Mouse (Mus musculus): ENCODE measurements at regions not wholly inside any gene's neighbourhood (a gene's known extent, or its start where the extent isn't known, plus 50 kb on each side); places are given as distances from the start of the nearest gene placed in this dataset.
"Not testable (repeated sequence)": the region's sequence is repeated elsewhere in the genome, so short reads cannot be mapped to it uniquely, and the experiment has no call there.

GRCm38 (mm10) chr3:6876265-6876664 lies 256.0 kb upstream of the 1700008P02Rik start:
- DNase-seq: no peak

GRCm38 (mm10) chr3:6872170-6872569 lies 251.9 kb upstream of the 1700008P02Rik start:
- no peak for DNase-seq

GRCm38 (mm10) chr3:6871752-6872151 lies 251.5 kb upstream of the 1700008P02Rik start:
- DNase-seq: no peak

- DNase-seq: no peak
These were observed 245.9 kb upstream of the 1700008P02Rik start for GRCm38 (mm10) chr3:6866148-6866483.

- DNase-seq: no peak
These were observed 245.4 kb upstream of the 1700008P02Rik start for GRCm38 (mm10) chr3:6865462-6866147.

GRCm38 (mm10) chr3:6859866-6860180 lies 239.6 kb upstream of the 1700008P02Rik start:
- no peak for DNase-seq

GRCm38 (mm10) chr3:6858982-6859865 lies 239.0 kb upstream of the 1700008P02Rik start:
- DNase-seq: no peak

- DNase-seq: no peak
These were observed 199.1 kb upstream of the 1700008P02Rik start for GRCm38 (mm10) chr3:6819332-6819731.

GRCm38 (mm10) chr3:6812346-6812745 lies 192.1 kb upstream of the 1700008P02Rik start:
- no peak for DNase-seq

- DNase-seq: no peak
These were observed 189.2 kb upstream of the 1700008P02Rik start for GRCm38 (mm10) chr3:6809381-6809950.

GRCm38 (mm10) chr3:6800092-6800716 lies 180.0 kb upstream of the 1700008P02Rik start:
- not testable (repeated sequence) for DNase-seq

GRCm38 (mm10) chr3:6768506-6768905 lies 148.3 kb upstream of the 1700008P02Rik start:
- DNase-seq: no peak

GRCm38 (mm10) chr3:6768085-6768484 lies 147.8 kb upstream of the 1700008P02Rik start:
- DNase-seq: not testable (repeated sequence)

GRCm38 (mm10) chr3:6759172-6759571 lies 138.9 kb upstream of the 1700008P02Rik start:
- no peak for DNase-seq

GRCm38 (mm10) chr3:6757562-6757961 lies 137.3 kb upstream of the 1700008P02Rik start:
- no peak for DNase-seq

GRCm38 (mm10) chr3:6750746-6751145 lies 130.5 kb upstream of the 1700008P02Rik start:
- DNase-seq: not testable (repeated sequence)

GRCm38 (mm10) chr3:6731372-6732297 lies 111.4 kb upstream of the 1700008P02Rik start:
- DNase-seq: no peak

- no peak for DNase-seq
These were observed 109.8 kb upstream of the 1700008P02Rik start for GRCm38 (mm10) chr3:6730066-6730465.

GRCm38 (mm10) chr3:6683679-6684078 lies 63.4 kb upstream of the 1700008P02Rik start:
- no peak for DNase-seq

- DNase-seq: no peak
These were observed 61.2 kb upstream of the 1700008P02Rik start for GRCm38 (mm10) chr3:6681411-6681810.

- DNase-seq: no peak
These were observed 56.1 kb upstream of the 1700008P02Rik start for GRCm38 (mm10) chr3:6676382-6676781.

GRCm38 (mm10) chr3:6675354-6675753 lies 55.1 kb upstream of the 1700008P02Rik start:
- no peak for DNase-seq

Data from liver (tissue).